Mouse (Mus musculus): Measurements from ENCODE around the gene Fam98c. TPM values are rescaled to one million over a fixed set of nuclear protein-coding genes. Genes with fewer than 3 reads are reported as not detected.

The Fam98c gene
- polyA plus RNA-seq, 1 experiment from 2014 or later = 10.8 TPM

DNA sequence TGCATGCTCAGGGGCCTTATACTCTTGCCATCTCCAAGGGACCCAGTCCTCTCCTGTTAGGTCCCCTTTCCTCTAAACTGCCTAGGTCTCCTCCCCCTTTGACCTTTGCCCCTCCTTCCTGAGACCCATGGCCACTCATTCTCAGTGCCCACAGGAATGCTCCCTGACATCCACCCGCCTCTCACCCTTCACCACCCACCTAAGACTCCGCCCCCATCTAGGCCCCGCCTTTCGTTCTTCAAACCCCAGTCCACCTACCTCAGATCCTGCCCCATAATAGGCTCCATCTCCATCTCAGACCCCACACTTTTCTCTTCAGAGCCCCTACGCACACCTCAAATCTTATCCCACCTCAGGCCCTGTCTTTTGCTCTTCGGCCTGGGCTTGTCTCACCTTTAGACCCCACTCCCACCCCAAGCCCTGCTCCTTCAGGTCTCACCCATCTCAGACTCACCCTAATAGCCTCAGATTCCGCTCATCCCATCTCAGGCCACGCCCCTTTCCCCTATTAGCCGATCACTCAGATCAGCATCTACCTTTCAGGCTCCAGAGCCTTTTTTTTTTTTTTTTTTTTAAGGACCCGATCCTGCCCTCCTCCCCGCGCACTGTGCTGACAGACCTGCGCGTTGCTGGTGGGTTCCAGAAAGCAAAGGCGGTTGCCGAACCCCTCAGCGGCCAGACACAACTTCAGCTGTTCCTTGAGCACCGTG lies 37.7 kb downstream of the Fam98c start:
- Histone ChIP-seq H3K4me1 (ENCODE audit: control insufficient read depth, insufficient read depth, low read length) (no peaks in the 10 kb centered on the region), H3K4me2 (ENCODE audit: low read depth, low read length) (no peak overlapping the region), H3K27me3 (ENCODE audit: control insufficient read depth, insufficient read depth, low read length) (no peaks in the 10 kb centered on the region), H3K27ac (replicated peaks; ENCODE audit: low read depth, low read length) (no peak overlapping the region), H3K4me3 (ENCODE audit: low read depth, low read length) (no peak overlapping the region), H3K9me3 (replicated peaks; ENCODE audit: control insufficient read depth, low read length) (no peaks in the 10 kb centered on the region), H3K36me3 (replicated peaks; ENCODE audit: control insufficient read depth, insufficient read depth, low read depth, low read length) (no peaks in the 10 kb centered on the region), H3K9ac (replicated peaks; ENCODE audit: low read length) (no peak overlapping the region)
- WGBS = 12% methylated on average over 18 of the region's 18 CpGs
- ATAC-seq (replicated peaks; ENCODE audit: insufficient number of reproducible peaks, low FRiP score, low TSS enrichment, low read depth) = no peak
- no peak for DNase-seq (ENCODE audit: low spot score)

DNA sequence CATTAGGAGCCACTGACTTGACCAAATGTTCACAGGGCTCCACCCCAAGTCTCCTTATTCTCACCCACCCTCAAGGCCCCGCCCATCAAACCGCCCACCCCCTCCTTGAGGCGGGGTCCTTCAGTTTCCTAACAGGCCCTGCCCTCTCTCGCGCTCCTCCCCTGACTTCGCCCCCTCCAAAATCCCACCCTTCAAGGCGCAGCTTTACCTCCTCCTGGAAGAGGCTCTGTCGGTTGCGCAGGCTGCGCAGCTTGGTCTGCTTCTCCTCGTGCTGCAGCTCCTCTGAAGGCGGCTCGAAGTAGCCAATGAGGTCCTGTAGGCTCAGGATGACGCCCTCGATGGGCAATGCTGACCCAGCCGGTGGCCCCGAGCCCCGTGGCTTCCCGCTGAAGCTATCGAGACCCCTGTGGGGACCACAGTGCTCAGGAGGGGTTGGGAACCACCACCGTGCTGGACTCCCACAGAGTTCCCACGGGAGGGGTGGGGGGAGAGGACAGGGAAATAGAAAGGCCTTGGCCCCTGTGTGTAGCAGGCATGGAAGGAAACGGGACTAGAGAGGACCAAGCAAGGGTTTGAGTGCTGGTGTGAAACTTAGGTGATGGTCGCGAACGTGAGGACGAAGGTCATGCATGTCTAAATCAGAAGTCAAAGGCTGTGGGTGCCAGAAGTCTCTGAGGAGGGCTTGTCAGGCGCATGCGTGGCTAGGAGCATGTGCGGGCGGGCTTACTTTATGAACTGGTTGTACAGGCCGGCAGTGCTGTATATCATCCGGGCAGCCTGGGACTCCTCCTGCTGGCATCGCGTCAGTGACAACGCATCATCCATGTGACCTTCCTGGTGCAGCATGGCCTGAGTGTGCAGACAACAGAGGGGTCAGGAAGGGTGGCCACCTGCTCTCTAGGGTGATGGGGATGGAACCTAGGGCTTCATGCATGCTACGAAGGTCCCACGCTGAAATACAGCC lies 46.8 kb downstream of the Fam98c start:
- H3K4me1 ChIP-seq (ENCODE audit: control insufficient read depth, insufficient read depth, low read length) = no peaks in the 10 kb centered on the region
- no peaks in the 10 kb centered on the region for H3K9me3 ChIP-seq (replicated peaks; ENCODE audit: control insufficient read depth, low read length)
- H3K4me2 ChIP-seq (ENCODE audit: low read depth, low read length) = peak overlapping the region; percentile 37
- H3K36me3 ChIP-seq (replicated peaks; ENCODE audit: control insufficient read depth, insufficient read depth, low read depth, low read length) = no peaks in the 10 kb centered on the region
- H3K27ac ChIP-seq (replicated peaks; ENCODE audit: low read depth, low read length) = no peak overlapping the region
- H3K27me3 ChIP-seq (ENCODE audit: control insufficient read depth, insufficient read depth, low read length) = no peaks in the 10 kb centered on the region
- H3K4me3 ChIP-seq (ENCODE audit: low read depth, low read length) = no peak overlapping the region
- H3K9ac ChIP-seq (replicated peaks; ENCODE audit: low read length) = peak overlapping the region; percentile 39
- DNase-seq (ENCODE audit: low spot score) = peak; percentile 55
- peak; percentile 71 for ATAC-seq (replicated peaks; ENCODE audit: insufficient number of reproducible peaks, low FRiP score, low TSS enrichment, low read depth)
- WGBS = 29% methylated on average over 38 of the region's 38 CpGs

Other genes starting within 250 kb of the Fam98c start
- 190 and 201 TPM in 2 replicates for gene Actn4, start 193.9 kb downstream of the Fam98c start, polyA plus RNA-seq (2014; fragmentation: Nextera tagmentation; extraction: Ambion mirVana)
- 439 and 446 TPM in 2 replicates for gene Eif3k, start 174.4 kb downstream of the Fam98c start, polyA plus RNA-seq (2014; fragmentation: Nextera tagmentation; extraction: Ambion mirVana)
- gene Map4k1, start 174.2 kb downstream of the Fam98c start, polyA plus RNA-seq (2014; fragmentation: Nextera tagmentation; extraction: Ambion mirVana) = 6.4 and 8.1 TPM in 2 replicates
- gene Ryr1, start 31.1 kb downstream of the Fam98c start, polyA plus RNA-seq (2014; fragmentation: Nextera tagmentation; extraction: Ambion mirVana) = 0.93 and 0.98 TPM in 2 replicates
- 0.58 and 0.85 TPM in 2 replicates for gene Rasgrp4, start 21.4 kb downstream of the Fam98c start, polyA plus RNA-seq (2014; fragmentation: Nextera tagmentation; extraction: Ambion mirVana)
- 0.15 and 0.77 TPM in 2 replicates for gene Ggn, start 14.0 kb upstream of the Fam98c start, polyA plus RNA-seq (2014; fragmentation: Nextera tagmentation; extraction: Ambion mirVana)
- 4.9 and 5.3 TPM in 2 replicates for gene Spred3, start 14.2 kb upstream of the Fam98c start, polyA plus RNA-seq (2014; fragmentation: Nextera tagmentation; extraction: Ambion mirVana)
- 321 and 334 TPM in 2 replicates for gene Psmd8, start 24.5 kb upstream of the Fam98c start, polyA plus RNA-seq (2014; fragmentation: Nextera tagmentation; extraction: Ambion mirVana)
- 0.79 TPM in 1 of 2 replicates, not detected in the other for gene Catsperg1, start 57.8 kb upstream of the Fam98c start, polyA plus RNA-seq (2014; fragmentation: Nextera tagmentation; extraction: Ambion mirVana)
- 0.45 and 0.53 TPM in 2 replicates for gene Kcnk6, start 76.3 kb upstream of the Fam98c start, polyA plus RNA-seq (2014; fragmentation: Nextera tagmentation; extraction: Ambion mirVana)
- 86.1 and 90.5 TPM in 2 replicates for gene Yif1b, start 82.1 kb upstream of the Fam98c start, polyA plus RNA-seq (2014; fragmentation: Nextera tagmentation; extraction: Ambion mirVana)
- 1.5 and 2.6 TPM in 2 replicates for gene 2200002D01Rik, start 92.2 kb upstream of the Fam98c start, polyA plus RNA-seq (2014; fragmentation: Nextera tagmentation; extraction: Ambion mirVana)
- 71.4 and 84.5 TPM in 2 replicates for gene Spint2, start 125.7 kb upstream of the Fam98c start, polyA plus RNA-seq (2014; fragmentation: Nextera tagmentation; extraction: Ambion mirVana)
- 18.0 and 21.0 TPM in 2 replicates for gene Ppp1r14a, start 133.1 kb upstream of the Fam98c start, polyA plus RNA-seq (2014; fragmentation: Nextera tagmentation; extraction: Ambion mirVana)
- 19.8 and 27.9 TPM in 2 replicates for gene Dpf1, start 147.7 kb upstream of the Fam98c start, polyA plus RNA-seq (2014; fragmentation: Nextera tagmentation; extraction: Ambion mirVana)

Measured in embryonic facial prominence, embryonic 11.5 days (tissue).